Mouse (Mus musculus) mammary gland, adult 2 months (tissue): ENCODE data around the gene Asxl1. TPM values are rescaled to one million over a fixed set of nuclear protein-coding genes. Genes with fewer than 3 reads are reported as not detected.

Experiments
- polyA plus RNA-seq: library from polyadenylated mRNA; depleted of rRNA; stranded (reverse); fragments of >200 nt; gene quantifications from 2 replicates; pipeline ENCODE4 v1.2.3, GENCODE M21; 2012; ENCODE audit warnings: low replicate concordance; rRNA removed

Asxl1 gene
- 10.7 and 13.6 TPM in 2 replicates for polyA plus RNA-seq

GRCm38 (mm10) chr2:153345454-153346220 is at the start of gene Asxl1:
TSS of gene Asxl1 (plus strand) at chr2:153345829.

Other genes with a start within 250 kb of the Asxl1 start
- 16.8 and 18.9 TPM in 2 replicates for gene Hck, start 237.4 kb upstream of the Asxl1 start, polyA plus RNA-seq
- gene Tm9sf4, start 184.5 kb upstream of the Asxl1 start, polyA plus RNA-seq, result 35.5 and 58.9 TPM in 2 replicates
- gene Tspyl3, start 120.4 kb upstream of the Asxl1 start, polyA plus RNA-seq, result 13.4 and 14.2 TPM in 2 replicates
- 7.9 and 8.4 TPM in 2 replicates for gene Plagl2, start 104.4 kb upstream of the Asxl1 start, polyA plus RNA-seq
- gene Pofut1, start 104.3 kb upstream of the Asxl1 start, polyA plus RNA-seq, result 28.8 and 33.3 TPM in 2 replicates
- gene Kif3b, start 54.4 kb upstream of the Asxl1 start, polyA plus RNA-seq, result 5.4 and 11.0 TPM in 2 replicates
- gene 4930404H24Rik, start 147.0 kb downstream of the Asxl1 start, polyA plus RNA-seq, result not detected in 2 replicates
- gene Nol4l, start 184.1 kb downstream of the Asxl1 start, polyA plus RNA-seq, result 8.7 and 8.9 TPM in 2 replicates